Mouse (Mus musculus) lung, embryonic 16.5 days (tissue): ENCODE results near the gene Fancg. TPM values are rescaled to one million over a fixed set of nuclear protein-coding genes. Genes with fewer than 3 reads are reported as not detected.

Experiments
- ATAC-seq: fragments of 200-750 bp; cut with Nextera tagmentation; 2 replicates; pipeline ENCODE4 v1.8.0; 2017; ENCODE audit warnings: low read depth, mild to moderate bottlenecking, moderate library complexity
- H3K27ac ChIP-seq: fragments of 300-500 bp; sonication (generic); 2 replicates; pipeline ENCODE4 v1.5.1; 2014; ENCODE audit warnings: mild to moderate bottlenecking, control low read depth, low read length
- H3K27me3 ChIP-seq: fragments of 300-500 bp; sonication (generic); 2 replicates; pipeline ENCODE4 v1.6.1; 2014; ENCODE audit warnings: low read depth, low read length, mixed read lengths; ENCODE audit not compliant: control insufficient read depth, insufficient read depth
- H3K36me3 ChIP-seq: fragments of 300-500 bp; sonication (generic); 2 replicates; pipeline ENCODE4 v1.6.1; 2014; ENCODE audit warnings: low read length; ENCODE audit not compliant: control insufficient read depth, insufficient read depth
- H3K4me1 ChIP-seq: fragments of 300-500 bp; sonication (generic); replicated peaks from 2 replicates; pipeline ENCODE4 v1.6.1; 2014; ENCODE audit warnings: low read length, mixed read lengths; ENCODE audit not compliant: control insufficient read depth, insufficient read depth
- H3K4me2 ChIP-seq: fragments of 300-500 bp; sonication (generic); 2 replicates; pipeline ENCODE4 v1.6.1; 2014; ENCODE audit warnings: low read depth, low read length, control low read depth
- H3K4me3 ChIP-seq: fragments of 300-500 bp; sonication (generic); 2 replicates; pipeline ENCODE4 v1.5.1; 2014; ENCODE audit warnings: mild to moderate bottlenecking, low read length, control low read depth
- H3K9ac ChIP-seq: fragments of 300-500 bp; sonication (generic); 2 replicates; pipeline ENCODE4 v1.6.1; 2014; ENCODE audit warnings: low read length, control low read depth
- H3K9me3 ChIP-seq: fragments of 300-500 bp; sonication (generic); 2 replicates; pipeline ENCODE4 v1.6.1; 2016; ENCODE audit warnings: low read length; ENCODE audit not compliant: control insufficient read depth
- WGBS: fragments of 180-500 bp; shearing (Covaris S2); extraction: QIAGEN DNeasy Blood & Tissue Kit; methylation state at CpG from one replicate; pipeline ENCODE4 v1.1.7; 2014; 5-methylcytosine and 5-hydroxymethylcytosine counted together
- polyA plus RNA-seq: library from polyadenylated mRNA; unstranded; fragments of >200 nt; fragmentation: Nextera tagmentation; extraction: Ambion mirVana; gene quantifications from 2 replicates; pipeline ENCODE4 v1.2.1, GENCODE M21; 2015

Gene Fancg
- 22.5 and 24.1 TPM in 2 replicates for polyA plus RNA-seq

DNA sequence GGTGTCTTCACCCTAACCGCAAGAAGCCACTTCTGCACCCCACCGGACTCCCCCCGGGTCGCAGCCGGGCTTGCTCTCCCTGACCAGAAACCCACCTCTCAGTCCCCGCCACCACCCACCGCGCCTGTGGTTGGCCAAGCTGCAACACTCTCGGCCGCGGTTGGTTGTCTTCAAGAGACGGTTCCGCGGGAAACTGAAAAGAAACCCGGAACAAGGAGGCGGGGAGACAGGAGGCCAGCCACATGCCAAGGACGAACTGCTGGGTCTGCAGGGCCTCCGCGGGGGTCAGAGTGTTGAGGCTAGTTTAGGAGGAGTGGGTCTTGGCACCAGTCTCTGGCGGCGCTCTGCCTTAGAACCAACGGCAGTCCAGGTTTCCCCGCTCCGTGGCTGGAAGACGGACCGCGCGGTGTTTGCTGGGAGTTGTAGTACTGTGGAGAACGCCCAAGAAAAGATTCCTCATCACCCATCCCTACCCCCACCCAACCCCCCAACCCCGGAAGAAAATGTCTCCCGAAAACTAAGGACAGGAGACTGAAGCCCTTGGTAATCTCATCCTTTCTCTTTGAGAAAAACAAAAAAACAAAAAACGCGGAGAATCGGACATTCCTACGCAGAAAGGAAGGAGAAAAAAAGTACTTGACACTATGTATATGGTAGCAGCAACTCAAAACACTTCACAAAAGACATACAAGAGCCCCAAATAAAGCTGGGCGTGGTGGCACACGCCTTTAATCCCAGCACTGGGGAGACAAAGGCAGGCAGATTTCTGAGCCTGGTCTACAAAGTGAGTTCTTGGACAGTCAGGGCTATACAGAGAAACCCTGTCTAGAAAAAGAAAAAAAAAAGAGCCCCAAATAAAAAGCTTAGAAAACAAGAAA lies at the start of gene Fancg:
Fancg (minus strand) TSS at position 346 of the 878 bp plus-strand sequence.
- Histone ChIP-seq H3K36me3 (no peaks in the 10 kb centered on the region; the same call in 1 of the 2 replicates), H3K9ac (peak within 1 kb of the TSS; percentile 75), H3K27ac (peak within 1 kb of the TSS; percentile 23), H3K4me2 (peak within 1 kb of the TSS; percentile 75), H3K27me3 (no peaks in the 10 kb centered on the region), H3K4me3 (peak within 1 kb of the TSS; percentile 62), H3K9me3 (no peaks in the 10 kb centered on the region), H3K4me1 (peaks cover 5% of the 10 kb centered on the region; the same call in 1 of the 2 replicates)
- under 1% methylated on average over 37 of the region's 37 CpGs for WGBS
- ATAC-seq = peak; percentile 93

DNA sequence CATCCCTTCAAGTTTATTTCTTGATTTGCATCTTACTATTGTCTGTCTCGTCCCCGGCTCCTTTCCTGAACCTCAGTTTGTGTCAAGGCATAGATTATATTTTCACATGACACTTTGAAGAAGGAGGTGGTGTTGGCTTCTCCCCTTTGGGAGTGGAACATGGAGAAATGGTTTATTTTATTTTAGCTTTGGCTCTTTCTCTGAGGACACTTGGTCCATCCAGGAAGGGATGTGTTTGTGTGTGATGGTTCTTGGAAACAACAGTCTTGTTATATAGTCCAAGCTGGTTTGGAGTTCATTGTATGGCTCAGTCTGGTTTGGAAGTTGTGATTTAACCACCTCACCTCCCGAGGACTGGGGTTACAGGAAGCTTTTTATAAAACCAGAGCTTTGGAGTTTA lies 49.4 kb upstream of the Fancg start:
- no peak overlapping the region; the same call in 1 of the 2 replicates for H3K9ac ChIP-seq
- peak overlapping the region; percentile 73 for H3K4me3 ChIP-seq
- H3K36me3 ChIP-seq = no peaks in the 10 kb centered on the region
- no peak for ATAC-seq
- peaks cover 7% of the 10 kb centered on the region; the same call in 1 of the 2 replicates for H3K4me1 ChIP-seq
- peak overlapping the region; percentile 88 for H3K4me2 ChIP-seq
- peaks cover 13% of the 10 kb centered on the region for H3K27me3 ChIP-seq
- H3K27ac ChIP-seq = no peak overlapping the region
- whole genome bisulfite sequencing = 35% methylated on average over 3 of the region's 3 CpGs
- H3K9me3 ChIP-seq = no peaks in the 10 kb centered on the region

DNA sequence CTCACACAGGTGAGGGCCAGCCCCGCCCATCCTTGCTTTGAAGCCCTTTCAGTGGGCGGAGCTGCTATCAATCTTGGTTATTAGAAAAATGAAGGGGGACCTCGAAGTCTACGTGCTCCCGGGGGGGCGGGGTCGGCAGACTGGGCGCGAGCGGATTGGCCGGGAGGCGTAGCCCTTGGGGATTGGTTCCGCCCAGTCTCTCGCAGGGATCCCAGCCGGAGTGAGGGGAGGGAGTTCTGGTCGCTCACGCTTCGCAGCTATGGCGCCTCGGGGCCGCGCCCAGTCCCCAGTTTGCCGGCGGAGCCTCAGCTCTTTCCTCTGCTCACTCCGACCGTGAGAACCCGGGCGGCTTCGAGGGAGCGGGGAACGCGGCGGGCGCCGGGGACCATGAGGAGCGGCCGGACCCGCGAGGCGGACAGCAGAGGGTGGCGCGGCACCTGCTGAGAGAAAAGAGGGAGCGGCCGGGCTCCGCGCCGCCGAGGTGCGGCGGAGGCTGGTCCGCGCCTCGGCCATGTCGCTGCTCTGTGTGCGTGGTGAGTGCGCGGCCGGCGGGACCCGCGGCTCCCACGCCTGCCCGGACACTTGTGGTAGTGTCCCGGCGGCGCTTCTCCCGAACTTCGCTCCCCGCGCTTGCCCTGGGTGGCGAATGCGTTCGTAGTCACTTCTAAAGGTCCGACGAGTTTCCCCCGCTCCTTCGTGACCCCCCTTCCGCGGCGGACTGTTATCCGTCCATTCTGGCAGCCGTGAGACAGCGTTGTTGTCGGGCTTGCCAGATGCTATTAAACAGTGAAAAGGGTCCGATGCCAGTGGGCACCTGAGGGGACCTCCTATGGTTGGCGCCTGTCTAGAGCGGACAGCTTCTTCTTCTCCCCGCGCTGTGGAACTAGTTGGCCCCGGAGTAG lies 48.7 kb upstream of the Fancg start, which contains the start of gene Unc13b:
Unc13b (plus strand) TSS at position 201 of the 902 bp plus-strand sequence.
- peaks cover 7% of the 10 kb centered on the region; the same call in 1 of the 2 replicates for H3K4me1 ChIP-seq
- H3K9ac ChIP-seq = peak within 1 kb of the TSS; percentile 77
- peak within 1 kb of the TSS; percentile 73 for H3K4me3 ChIP-seq
- H3K36me3 ChIP-seq = no peaks in the 10 kb centered on the region
- ATAC-seq = peak; percentile 99
- H3K4me2 ChIP-seq = peak within 1 kb of the TSS; percentile 88
- peaks cover 13% of the 10 kb centered on the region for H3K27me3 ChIP-seq
- H3K9me3 ChIP-seq = no peaks in the 10 kb centered on the region
- H3K27ac ChIP-seq = peak within 1 kb of the TSS; percentile 83
- WGBS = under 1% methylated on average over 54 of the region's 90 CpGs

DNA sequence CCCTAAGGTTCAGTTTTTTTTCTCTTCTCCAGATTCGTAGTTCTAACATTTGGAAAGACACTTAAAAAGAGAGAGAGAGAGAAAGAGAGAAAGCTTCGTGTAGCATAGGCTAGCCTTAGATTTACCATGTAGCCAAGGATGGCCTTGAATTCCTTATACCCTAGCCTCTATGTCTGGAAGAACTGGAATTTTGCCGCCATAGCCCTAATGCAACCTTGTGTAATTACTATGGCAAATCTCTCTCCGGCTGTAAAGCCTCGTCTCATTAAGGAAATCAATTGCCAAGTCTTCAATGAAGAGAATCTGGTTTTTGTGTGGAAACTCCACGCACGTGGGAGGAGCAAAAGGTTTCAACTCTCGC lies 48.1 kb upstream of the Fancg start:
- no peaks in the 10 kb centered on the region for H3K36me3 ChIP-seq
- H3K27me3 ChIP-seq = peaks cover 13% of the 10 kb centered on the region
- 18% methylated on average over 8 of the region's 8 CpGs for WGBS
- ATAC-seq = peak; percentile 10; the same call in 1 of the 2 replicates
- H3K9me3 ChIP-seq = no peaks in the 10 kb centered on the region
- peak overlapping the region; percentile 73 for H3K4me3 ChIP-seq
- H3K27ac ChIP-seq = no peak overlapping the region
- H3K9ac ChIP-seq = no peak overlapping the region
- H3K4me2 ChIP-seq = peak overlapping the region; percentile 88
- H3K4me1 ChIP-seq = peaks cover 7% of the 10 kb centered on the region; the same call in 1 of the 2 replicates

DNA sequence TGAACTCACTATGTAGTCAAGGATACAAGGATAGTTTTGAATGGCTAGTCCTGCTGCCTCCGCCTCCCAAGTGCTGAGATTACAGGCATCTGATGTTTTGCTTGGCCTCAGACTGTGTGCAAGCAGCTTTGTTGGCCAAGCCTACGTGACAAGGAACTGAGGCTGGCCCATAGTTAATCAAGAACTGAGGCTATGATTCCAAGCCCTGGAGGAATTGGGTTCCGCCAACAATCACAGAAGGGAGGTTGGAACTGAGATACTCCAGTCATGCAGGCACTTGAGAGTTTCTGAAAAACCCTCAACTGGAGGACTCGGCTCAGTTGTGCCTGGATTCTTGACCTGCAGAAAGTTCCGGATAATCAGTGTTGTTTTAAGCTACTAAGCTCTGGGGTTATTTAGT lies 47.3 kb upstream of the Fancg start:
- WGBS = 82% methylated on average over 5 of the region's 5 CpGs
- no peaks in the 10 kb centered on the region for H3K36me3 ChIP-seq
- H3K27me3 ChIP-seq = peaks cover 13% of the 10 kb centered on the region
- H3K9me3 ChIP-seq = no peaks in the 10 kb centered on the region
- no peak overlapping the region for H3K4me3 ChIP-seq
- H3K4me2 ChIP-seq = no peak overlapping the region
- peaks cover 7% of the 10 kb centered on the region; the same call in 1 of the 2 replicates for H3K4me1 ChIP-seq
- H3K9ac ChIP-seq = no peak overlapping the region
- no peak overlapping the region for H3K27ac ChIP-seq
- no peak for ATAC-seq

DNA sequence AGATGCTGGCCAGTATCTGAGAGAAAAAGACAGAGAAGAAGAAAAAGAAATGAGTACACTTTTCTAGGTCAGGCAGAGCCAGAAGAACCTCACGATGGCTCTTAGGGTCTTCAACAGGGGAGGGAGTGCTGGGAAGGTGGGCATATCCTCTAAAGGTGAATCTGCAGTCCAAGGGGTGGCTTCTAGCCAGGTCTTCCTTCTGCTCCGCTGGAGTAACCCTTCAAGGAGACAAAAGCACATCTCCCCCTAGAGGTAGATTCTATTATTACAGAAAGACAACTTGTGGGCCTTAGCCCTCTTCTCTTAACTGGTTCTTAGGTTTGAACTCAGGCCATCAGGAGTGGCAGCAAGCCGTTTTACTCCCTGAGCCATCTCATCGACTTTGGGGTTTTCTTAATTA lies 42.3 kb upstream of the Fancg start:
- Histone ChIP-seq H3K27me3 (no peaks in the 10 kb centered on the region), H3K4me2 (no peak overlapping the region), H3K27ac (no peak overlapping the region), H3K36me3 (no peaks in the 10 kb centered on the region), H3K4me1 (no peaks in the 10 kb centered on the region), H3K9me3 (no peaks in the 10 kb centered on the region), H3K4me3 (no peak overlapping the region), H3K9ac (no peak overlapping the region)
- 12% methylated on average over 4 of the region's 4 CpGs for WGBS
- ATAC-seq = 0 out of 2 replicates have a peak, but pooled peaks have one; percentile 28

DNA sequence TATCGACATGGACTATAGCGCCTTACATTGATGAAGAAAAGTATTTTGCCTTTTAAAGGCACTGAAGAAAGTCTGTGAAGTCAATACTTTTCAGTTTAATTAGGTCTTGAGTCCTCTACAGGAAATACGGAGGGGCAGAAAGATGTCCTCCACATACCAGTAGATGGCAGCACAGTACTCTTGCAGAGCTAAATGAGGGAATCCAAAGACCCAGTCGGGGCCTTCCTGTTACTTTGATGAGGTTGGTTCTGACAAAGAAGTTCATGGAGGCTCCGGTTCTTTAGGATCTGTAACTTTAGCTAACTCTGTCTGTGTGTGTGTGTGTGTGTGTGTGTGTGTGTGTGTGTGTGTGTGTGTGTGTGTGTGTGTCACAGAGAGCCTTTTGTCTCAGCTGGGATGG lies 36.9 kb upstream of the Fancg start:
- H3K9me3 ChIP-seq = no peaks in the 10 kb centered on the region

DNA sequence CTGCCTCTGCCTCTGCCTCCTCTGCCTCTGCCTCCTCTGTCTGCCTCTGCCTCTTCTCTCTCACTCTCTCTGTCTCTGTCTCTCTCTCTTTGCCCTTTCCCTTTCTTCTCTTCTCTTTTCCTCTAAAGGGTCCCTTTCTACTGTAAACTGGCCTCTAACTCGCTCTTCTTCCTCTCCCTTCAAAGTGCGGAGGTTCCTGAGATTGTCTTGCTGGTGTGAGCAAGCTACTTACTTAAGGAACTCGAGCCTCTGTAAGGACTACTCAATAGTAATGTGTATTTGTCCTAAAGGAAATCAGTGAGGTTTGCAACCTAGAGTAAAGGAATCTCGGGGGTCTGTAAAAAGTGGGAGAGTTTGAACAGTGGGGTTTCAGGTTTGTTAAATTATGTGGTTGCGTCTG lies 36.3 kb upstream of the Fancg start:
- 48% methylated on average over 5 of the region's 5 CpGs for WGBS
- Histone ChIP-seq H3K36me3 (no peaks in the 10 kb centered on the region), H3K9me3 (no peaks in the 10 kb centered on the region), H3K4me3 (no peak overlapping the region), H3K4me1 (peaks cover 18% of the 10 kb centered on the region), H3K4me2 (peak overlapping the region; percentile 59), H3K9ac (no peak overlapping the region), H3K27me3 (no peaks in the 10 kb centered on the region), H3K27ac (no peak overlapping the region)
- ATAC-seq = no peak

More for the DNA sequence above, 36.9 kb upstream of the Fancg start:
- Histone ChIP-seq H3K27ac (no peak overlapping the region), H3K27me3 (no peaks in the 10 kb centered on the region), H3K36me3 (no peaks in the 10 kb centered on the region), H3K9ac (no peak overlapping the region), H3K4me1 (peaks cover 18% of the 10 kb centered on the region), H3K4me2 (no peak overlapping the region), H3K4me3 (no peak overlapping the region)
- ATAC-seq = no peak
- WGBS = 6% methylated on average over 5 of the region's 5 CpGs
